Mouse (Mus musculus): ENCODE results near the gene Atg2a. TPM values are rescaled to one million over a fixed set of nuclear protein-coding genes. Genes with fewer than 3 reads are reported as not detected.
A peak's percentile ranks its signal among the peaks of the same experiment; 100 is the strongest.

Atg2a gene
- polyA plus RNA-seq, 1 experiment from 2014 or later: 9.3 TPM

MicroRNAs encoded within 50 kb of the gene (microRNA counts, 519-probe panel; counts per million panel counts)
- 3,464 counts per million, percentile 80 among the panel's probes with 10 or more counts for microRNA mmu-miR-192

Small RNA genes within 50 kb of the gene (microRNA-seq; reads per million reads assigned to microRNA genes)
- 1,725 reads per million, percentile 82 among the genes with 10 or more reads in this experiment for gene Mir192
- gene Mir194-2: 624 reads per million, percentile 72 among the genes with 10 or more reads in this experiment

Other genes starting within 250 kb of the Atg2a start
- 22.0 and 22.7 TPM in 2 replicates for gene Capn1, start 225.8 kb upstream of the Atg2a start, polyA plus RNA-seq (2015; fragmentation: Nextera tagmentation; extraction: Ambion mirVana)
- gene Syvn1, start 195.1 kb upstream of the Atg2a start, polyA plus RNA-seq (2015; fragmentation: Nextera tagmentation; extraction: Ambion mirVana): 27.5 and 29.2 TPM in 2 replicates
- gene Mrpl49, start 183.9 kb upstream of the Atg2a start, polyA plus RNA-seq (2015; fragmentation: Nextera tagmentation; extraction: Ambion mirVana): 63.2 and 65.9 TPM in 2 replicates
- gene Fau, start 183.8 kb upstream of the Atg2a start, polyA plus RNA-seq (2015; fragmentation: Nextera tagmentation; extraction: Ambion mirVana): 635 and 729 TPM in 2 replicates
- 25.0 and 26.0 TPM in 2 replicates for gene Znhit2, start 180.5 kb upstream of the Atg2a start, polyA plus RNA-seq (2015; fragmentation: Nextera tagmentation; extraction: Ambion mirVana)
- 25.5 and 29.1 TPM in 2 replicates for gene Tm7sf2, start 173.3 kb upstream of the Atg2a start, polyA plus RNA-seq (2015; fragmentation: Nextera tagmentation; extraction: Ambion mirVana)
- 61.8 and 69.0 TPM in 2 replicates for gene Vps51, start 164.4 kb upstream of the Atg2a start, polyA plus RNA-seq (2015; fragmentation: Nextera tagmentation; extraction: Ambion mirVana)
- not detected in 2 replicates for gene Tmem262, start 161.6 kb upstream of the Atg2a start, polyA plus RNA-seq (2015; fragmentation: Nextera tagmentation; extraction: Ambion mirVana)
- 0.71 and 1.3 TPM in 2 replicates for gene Gm28374, start 159.4 kb upstream of the Atg2a start, polyA plus RNA-seq (2015; fragmentation: Nextera tagmentation; extraction: Ambion mirVana)
- 62.7 and 70.3 TPM in 2 replicates for gene Zfpl1, start 156.7 kb upstream of the Atg2a start, polyA plus RNA-seq (2015; fragmentation: Nextera tagmentation; extraction: Ambion mirVana)
- gene Cdca5, start 156.7 kb upstream of the Atg2a start, polyA plus RNA-seq (2015; fragmentation: Nextera tagmentation; extraction: Ambion mirVana): 29.9 and 31.0 TPM in 2 replicates
- 0.19 TPM in 1 of 2 replicates, not detected in the other for gene AC131692.1, start 147.2 kb upstream of the Atg2a start, polyA plus RNA-seq (2015; fragmentation: Nextera tagmentation; extraction: Ambion mirVana)
- 1.2 and 2.9 TPM in 2 replicates for gene Naaladl1, start 135.9 kb upstream of the Atg2a start, polyA plus RNA-seq (2015; fragmentation: Nextera tagmentation; extraction: Ambion mirVana)
- 23.8 and 25.2 TPM in 2 replicates for gene Sac3d1, start 123.0 kb upstream of the Atg2a start, polyA plus RNA-seq (2015; fragmentation: Nextera tagmentation; extraction: Ambion mirVana)
- 30.9 and 31.9 TPM in 2 replicates for gene Snx15, start 113.4 kb upstream of the Atg2a start, polyA plus RNA-seq (2015; fragmentation: Nextera tagmentation; extraction: Ambion mirVana)
- 0.25 and 0.44 TPM in 2 replicates for gene Batf2, start 100.7 kb upstream of the Atg2a start, polyA plus RNA-seq (2015; fragmentation: Nextera tagmentation; extraction: Ambion mirVana)
- gene Arl2, start 100.1 kb upstream of the Atg2a start, polyA plus RNA-seq (2015; fragmentation: Nextera tagmentation; extraction: Ambion mirVana): 96.8 and 106 TPM in 2 replicates
- not detected in 2 replicates for gene Majin, start 57.3 kb upstream of the Atg2a start, polyA plus RNA-seq (2015; fragmentation: Nextera tagmentation; extraction: Ambion mirVana)
- gene Gpha2, start 15.3 kb upstream of the Atg2a start, polyA plus RNA-seq (2015; fragmentation: Nextera tagmentation; extraction: Ambion mirVana): 0.41 and 0.48 TPM in 2 replicates
- gene Ppp2r5b, start 5.8 kb upstream of the Atg2a start, polyA plus RNA-seq (2015; fragmentation: Nextera tagmentation; extraction: Ambion mirVana): 20.6 and 22.1 TPM in 2 replicates
- gene Ehd1, start 35.1 kb downstream of the Atg2a start, polyA plus RNA-seq (2015; fragmentation: Nextera tagmentation; extraction: Ambion mirVana): 77.2 and 98.4 TPM in 2 replicates
- gene Cdc42bpg, start 64.8 kb downstream of the Atg2a start, polyA plus RNA-seq (2015; fragmentation: Nextera tagmentation; extraction: Ambion mirVana): 1.9 and 2.0 TPM in 2 replicates
- 59.0 and 60.2 TPM in 2 replicates for gene Men1, start 93.3 kb downstream of the Atg2a start, polyA plus RNA-seq (2015; fragmentation: Nextera tagmentation; extraction: Ambion mirVana)
- 11.4 and 11.8 TPM in 2 replicates for gene Map4k2, start 99.5 kb downstream of the Atg2a start, polyA plus RNA-seq (2015; fragmentation: Nextera tagmentation; extraction: Ambion mirVana)
- gene Sf1, start 122.0 kb downstream of the Atg2a start, polyA plus RNA-seq (2015; fragmentation: Nextera tagmentation; extraction: Ambion mirVana): 94.5 and 95.1 TPM in 2 replicates
- 17.7 and 55.0 TPM in 2 replicates for gene Pygm, start 142.7 kb downstream of the Atg2a start, polyA plus RNA-seq (2015; fragmentation: Nextera tagmentation; extraction: Ambion mirVana)
- 72.6 and 74.2 TPM in 2 replicates for gene Rasgrp2, start 157.7 kb downstream of the Atg2a start, polyA plus RNA-seq (2015; fragmentation: Nextera tagmentation; extraction: Ambion mirVana)
- gene Nrxn2, start 177.1 kb downstream of the Atg2a start, polyA plus RNA-seq (2015; fragmentation: Nextera tagmentation; extraction: Ambion mirVana): 0.91 and 0.98 TPM in 2 replicates